Mouse (Mus musculus): Measurements from ENCODE around the gene Gm10665. TPM values are rescaled to one million over a fixed set of nuclear protein-coding genes. Genes with fewer than 3 reads are reported as not detected.
"Not testable (repeated sequence)": the region's sequence is repeated elsewhere in the genome, so short reads cannot be mapped to it uniquely, and the experiment has no call there.

The Gm10665 gene
- not detected in 2 replicates for polyA plus RNA-seq (2015; fragmentation: Nextera tagmentation; extraction: Ambion mirVana)

DNA sequence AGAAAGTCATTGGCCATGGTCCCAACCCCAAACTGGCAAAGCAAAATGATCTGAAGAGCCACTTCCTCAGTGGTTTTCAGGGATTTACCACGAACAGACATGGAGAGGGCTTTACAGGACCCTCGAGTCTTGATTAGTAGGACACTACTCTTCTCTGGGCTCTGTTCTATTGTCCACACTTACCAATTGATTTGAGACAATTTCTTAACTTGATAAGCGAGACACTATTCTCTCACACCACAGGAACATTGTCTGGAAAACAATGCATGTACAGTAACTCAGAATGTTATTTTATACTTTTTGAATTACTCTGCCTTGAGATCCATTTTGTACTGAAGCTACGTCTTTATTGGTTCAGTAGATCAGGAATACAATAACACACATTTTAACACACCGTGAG lies at the start of gene Gm10665:
TSS of gene Gm10665 (minus strand) at position 101 of the 400 bp plus-strand sequence.
- not testable (repeated sequence) for H3K27ac ChIP-seq (ENCODE audit: low read length); H3K9me3 ChIP-seq (ENCODE audit: control insufficient read depth, low read length); H3K4me3 ChIP-seq (ENCODE audit: low read length); H3K9ac ChIP-seq (ENCODE audit: low read depth, low read length); ATAC-seq; H3K27me3 ChIP-seq (replicated peaks; ENCODE audit: control insufficient read depth, insufficient read depth, low read length); H3K4me1 ChIP-seq (ENCODE audit: control insufficient read depth, insufficient read depth, low read length); H3K36me3 ChIP-seq (ENCODE audit: control insufficient read depth, insufficient read depth, low read length); H3K4me2 ChIP-seq (ENCODE audit: low read depth, low read length)
- no CpG with 5 or more reads among the region's 5 CpGs for WGBS

DNA sequence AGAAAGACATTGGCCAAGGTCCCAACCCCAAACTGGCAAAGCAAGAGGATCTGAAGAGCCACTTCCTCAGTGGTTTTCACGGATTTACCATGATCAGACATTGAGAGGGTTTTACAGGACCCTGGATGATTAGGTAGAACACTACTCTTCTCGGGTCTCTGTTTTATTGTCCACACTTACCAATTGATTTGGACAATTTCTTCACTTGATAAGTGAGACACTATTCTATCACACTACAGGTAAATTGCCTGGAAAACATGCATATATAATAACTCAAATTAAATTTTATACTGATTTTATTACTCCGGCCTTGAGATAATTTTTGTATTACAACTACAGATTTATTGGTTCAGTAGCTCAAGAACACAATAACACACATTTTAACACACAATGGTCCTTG lies 35.7 kb upstream of the Gm10665 start, which contains the start of gene Vmn1r151:
TSS of gene Vmn1r151 (minus strand) at position 101 of the 400 bp plus-strand sequence.
- H3K4me2 ChIP-seq (ENCODE audit: low read depth, low read length); H3K4me1 ChIP-seq (ENCODE audit: control insufficient read depth, insufficient read depth, low read length); H3K27ac ChIP-seq (ENCODE audit: low read length); H3K36me3 ChIP-seq (ENCODE audit: control insufficient read depth, insufficient read depth, low read length); ATAC-seq; H3K27me3 ChIP-seq (replicated peaks; ENCODE audit: control insufficient read depth, insufficient read depth, low read length); H3K4me3 ChIP-seq (ENCODE audit: low read length); H3K9ac ChIP-seq (ENCODE audit: low read depth, low read length); H3K9me3 ChIP-seq (ENCODE audit: control insufficient read depth, low read length): not testable (repeated sequence)
- 37% methylated on average over 1 of the region's 3 CpGs for WGBS

- not testable (repeated sequence) for H3K4me1 ChIP-seq (ENCODE audit: control insufficient read depth, insufficient read depth, low read length); H3K27ac ChIP-seq (ENCODE audit: low read length); H3K9ac ChIP-seq (ENCODE audit: low read depth, low read length); H3K36me3 ChIP-seq (ENCODE audit: control insufficient read depth, insufficient read depth, low read length); H3K4me2 ChIP-seq (ENCODE audit: low read depth, low read length); H3K9me3 ChIP-seq (ENCODE audit: control insufficient read depth, low read length); H3K27me3 ChIP-seq (replicated peaks; ENCODE audit: control insufficient read depth, insufficient read depth, low read length); H3K4me3 ChIP-seq (ENCODE audit: low read length); ATAC-seq
- WGBS = no CpG with 5 or more reads among the region's 2 CpGs
Observed at GRCm38 (mm10) chr7:22438129-22438528, 25.7 kb downstream of the Gm10665 start, which contains the start of gene Vmn1r149. Gene Vmn1r149 (minus strand): TSS chr7:22438229.

DNA sequence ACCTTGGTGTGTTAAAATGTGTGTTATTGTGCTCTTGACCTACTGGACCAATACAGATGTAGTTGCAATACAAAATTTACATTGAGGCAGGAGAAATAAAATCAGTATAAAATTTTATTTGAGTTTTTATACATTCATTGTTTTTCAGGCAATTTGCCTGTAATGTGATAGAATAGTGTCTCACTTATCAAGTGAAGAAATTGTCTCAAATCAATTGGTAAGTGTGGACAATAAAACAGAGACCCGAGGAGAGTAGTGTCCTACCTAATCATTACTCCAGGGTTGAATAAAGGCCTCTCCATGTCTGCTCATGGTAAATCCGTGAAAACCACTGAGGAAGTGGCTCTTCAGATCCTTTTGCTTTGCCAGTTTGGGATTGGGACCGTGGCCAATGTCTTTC lies 50.6 kb downstream of the Gm10665 start, which contains the start of gene Vmn1r148:
TSS of gene Vmn1r148 (plus strand) at position 301 of the 400 bp plus-strand sequence.
- WGBS = no CpG with 5 or more reads among the region's 3 CpGs

More for the DNA sequence above, 50.6 kb downstream of the Gm10665 start, which contains the start of gene Vmn1r148:
- not testable (repeated sequence) for H3K9me3 ChIP-seq (ENCODE audit: control insufficient read depth, low read length); H3K4me3 ChIP-seq (ENCODE audit: low read length); H3K4me2 ChIP-seq (ENCODE audit: low read depth, low read length); H3K27ac ChIP-seq (ENCODE audit: low read length); H3K4me1 ChIP-seq (ENCODE audit: control insufficient read depth, insufficient read depth, low read length); ATAC-seq; H3K36me3 ChIP-seq (ENCODE audit: control insufficient read depth, insufficient read depth, low read length); H3K9ac ChIP-seq (ENCODE audit: low read depth, low read length); H3K27me3 ChIP-seq (replicated peaks; ENCODE audit: control insufficient read depth, insufficient read depth, low read length)

Other genes with a start within 250 kb of the Gm10665 start
- gene Gm8453, start 234.6 kb downstream of the Gm10665 start, polyA plus RNA-seq (2015; fragmentation: Nextera tagmentation; extraction: Ambion mirVana) = not detected in 2 replicates
- not detected in 2 replicates for gene Gm4187, start 134.4 kb downstream of the Gm10665 start, polyA plus RNA-seq (2015; fragmentation: Nextera tagmentation; extraction: Ambion mirVana)
- not detected in 2 replicates for gene Gm8660, start 93.0 kb downstream of the Gm10665 start, polyA plus RNA-seq (2015; fragmentation: Nextera tagmentation; extraction: Ambion mirVana)
- gene Vmn1r148, start 50.5 kb downstream of the Gm10665 start, polyA plus RNA-seq (2015; fragmentation: Nextera tagmentation; extraction: Ambion mirVana) = not detected in 2 replicates
- not detected in 2 replicates for gene Vmn1r149, start 25.8 kb downstream of the Gm10665 start, polyA plus RNA-seq (2015; fragmentation: Nextera tagmentation; extraction: Ambion mirVana)
- not detected in 2 replicates for gene Vmn1r151, start 35.6 kb upstream of the Gm10665 start, polyA plus RNA-seq (2015; fragmentation: Nextera tagmentation; extraction: Ambion mirVana)
- not detected in 2 replicates for gene Vmn1r152, start 58.9 kb upstream of the Gm10665 start, polyA plus RNA-seq (2015; fragmentation: Nextera tagmentation; extraction: Ambion mirVana)
- gene Gm8677, start 70.8 kb upstream of the Gm10665 start, polyA plus RNA-seq (2015; fragmentation: Nextera tagmentation; extraction: Ambion mirVana) = not detected in 2 replicates
- not detected in 2 replicates for gene Gm4201, start 101.3 kb upstream of the Gm10665 start, polyA plus RNA-seq (2015; fragmentation: Nextera tagmentation; extraction: Ambion mirVana)
- gene Gm4565, start 124.1 kb upstream of the Gm10665 start, polyA plus RNA-seq (2015; fragmentation: Nextera tagmentation; extraction: Ambion mirVana) = not detected in 2 replicates
- not detected in 2 replicates for gene Vmn1r155, start 193.9 kb upstream of the Gm10665 start, polyA plus RNA-seq (2015; fragmentation: Nextera tagmentation; extraction: Ambion mirVana)
- gene Gm8693, start 228.2 kb upstream of the Gm10665 start, polyA plus RNA-seq (2015; fragmentation: Nextera tagmentation; extraction: Ambion mirVana) = not detected in 2 replicates